ENCODE assay signal across 22 mouse cellular contexts in genomic region chr2:164007547-164007946, GRCm38 (mm10). TPM values are rescaled to one million over a fixed set of nuclear protein-coding genes. Genes with fewer than 3 reads are reported as not detected.
A peak's percentile ranks its signal among the peaks of the same experiment; 100 is the strongest.
DNase-seq lines count a peak whose midpoint lies in the region; ATAC-seq and TF ChIP-seq lines count a peak whose summit lies in the region.
"Had no signal": no experiment of that assay in that cellular context is flagged by ENCODE, and none has a peak within 500 bp of the region (broad histone marks: within the 10 kb centered on the region; RNA-seq: fewer than 3 reads in every experiment).

No protein-coding gene starts in this region.

- no peak for TF ChIP-seq CTCF in kidney, adult 2 months (conservative IDR thresholded peaks at IDR 0.05; ENCODE audit: insufficient read depth, insufficient read length, low read depth, low read length)
- TF ChIP-seq CTCF in small intestine, adult 2 months (IDR thresholded peaks at IDR 0.05; ENCODE audit: extremely low read depth, insufficient read length, insufficient replicate concordance, low read depth, low read length) = no peak

- H3K9ac ChIP-seq in forebrain, embryonic 13.5 days = no peak overlapping the region
- H3K9ac ChIP-seq in forebrain, embryonic 12.5 days = no peak overlapping the region
- H3K9ac ChIP-seq: embryonic facial prominence, embryonic 12.5 days; hindbrain, embryonic 13.5 days; kidney, embryonic 15.5 days; limb, embryonic 15.5 days; lung, embryonic 14.5 days; midbrain, embryonic 15.5 days; neural tube, embryonic 15.5 days had no signal

- H3K4me1 ChIP-seq in forebrain, embryonic 13.5 days = peaks cover 14% of the 10 kb centered on the region
- peaks cover 19% of the 10 kb centered on the region for H3K4me1 ChIP-seq in forebrain, embryonic 12.5 days
- peaks cover 30% of the 10 kb centered on the region for H3K4me1 ChIP-seq in kidney, adult 2 months (ENCODE audit: control insufficient read depth, insufficient read depth, low read length)
- peaks cover 31% of the 10 kb centered on the region for H3K4me1 ChIP-seq in small intestine, adult 2 months (ENCODE audit: control insufficient read depth, insufficient read depth, insufficient read length, low read length)

- H3K27me3 ChIP-seq in forebrain, embryonic 13.5 days = no peaks in the 10 kb centered on the region
- no peaks in the 10 kb centered on the region for H3K27me3 ChIP-seq in forebrain, embryonic 12.5 days
- H3K27me3 ChIP-seq in kidney, adult 2 months (replicated peaks; ENCODE audit: control insufficient read depth, insufficient read depth, low read length) = no peaks in the 10 kb centered on the region
- no peaks in the 10 kb centered on the region for H3K27me3 ChIP-seq in small intestine, adult 2 months (ENCODE audit: control insufficient read depth, insufficient read depth, low read length)
- H3K27me3 ChIP-seq: embryonic facial prominence, embryonic 12.5 days; hindbrain, embryonic 13.5 days; kidney, embryonic 15.5 days; limb, embryonic 15.5 days; midbrain, embryonic 15.5 days; neural tube, embryonic 15.5 days had no signal

- H3K4me2 ChIP-seq in forebrain, embryonic 13.5 days = no peak overlapping the region
- H3K4me2 ChIP-seq in forebrain, embryonic 12.5 days = no peak overlapping the region
- H3K4me2 ChIP-seq: embryonic facial prominence, embryonic 12.5 days; hindbrain, embryonic 13.5 days; kidney, embryonic 15.5 days; limb, embryonic 15.5 days; midbrain, embryonic 15.5 days; neural tube, embryonic 15.5 days had no signal

- 93% methylated on average over 8 of the region's 8 CpGs for WGBS in forebrain, embryonic 13.5 days
- 95% methylated on average over 8 of the region's 8 CpGs for WGBS in forebrain, embryonic 12.5 days
- 92% methylated on average over 8 of the region's 8 CpGs for WGBS in kidney, adult 2 months
- WGBS in small intestine, adult 2 months = 54% methylated on average over 8 of the region's 8 CpGs

- H3K9me3 ChIP-seq in forebrain, embryonic 13.5 days (replicated peaks) = no peaks in the 10 kb centered on the region
- H3K9me3 ChIP-seq in forebrain, embryonic 12.5 days = no peaks in the 10 kb centered on the region
- H3K9me3 ChIP-seq: embryonic facial prominence, embryonic 12.5 days; hindbrain, embryonic 13.5 days; kidney, embryonic 15.5 days; limb, embryonic 15.5 days; midbrain, embryonic 15.5 days; neural tube, embryonic 15.5 days had no signal

- no peak for ATAC-seq in forebrain, embryonic 13.5 days
- ATAC-seq in forebrain, embryonic 12.5 days (ENCODE audit: low FRiP score) = no peak
- ATAC-seq: midbrain, embryonic 15.5 days had no signal

- H3K36me3 ChIP-seq in forebrain, embryonic 13.5 days (ENCODE audit: poor library complexity, severe bottlenecking) = peaks cover 13% of the 10 kb centered on the region
- H3K36me3 ChIP-seq in forebrain, embryonic 12.5 days (replicated peaks) = peaks cover 13% of the 10 kb centered on the region
- H3K36me3 ChIP-seq in kidney, adult 2 months (ENCODE audit: control insufficient read depth, insufficient read depth, low read length) = no peaks in the 10 kb centered on the region; the same call in 1 of the 2 replicates
- H3K36me3 ChIP-seq in small intestine, adult 2 months (ENCODE audit: control insufficient read depth, insufficient read depth, low read length) = peaks cover 13% of the 10 kb centered on the region
- H3K36me3 ChIP-seq: midbrain, embryonic 15.5 days had no signal

- no peak for DNase-seq in kidney, adult 2 months
- no peak for DNase-seq in kidney, postnatal 10 days
- peak; percentile 5 for DNase-seq in adipocyte (ENCODE audit: low spot score)
- no peak for DNase-seq in ovary, adult 18-20 months (ENCODE audit: low spot score)
- no peak for DNase-seq in spleen, adult 18-20 months
- DNase-seq: adrenal gland, adult 8-10 months; cerebellum, adult 9-11 months; gastrocnemius, postnatal 36 days; layer of hippocampus, postnatal 36 days; right cerebral cortex, postnatal 25 days had no signal

- no peak for TF ChIP-seq POLR2A in kidney, adult 2 months (IDR thresholded peaks at IDR 0.05; ENCODE audit: low read depth, low read length)
- no peak for TF ChIP-seq POLR2A in small intestine, adult 2 months (IDR thresholded peaks at IDR 0.05; ENCODE audit: low read depth, low read length)

- H3K27ac ChIP-seq in forebrain, embryonic 13.5 days = peak overlapping the region; percentile 64
- H3K27ac ChIP-seq in forebrain, embryonic 12.5 days = no peak overlapping the region
- 0 out of 2 replicates have a peak overlapping the region, but pooled peaks have one; percentile 4 for H3K27ac ChIP-seq in kidney, adult 2 months (ENCODE audit: insufficient read depth, low read depth, low read length)
- H3K27ac ChIP-seq in small intestine, adult 2 months (ENCODE audit: insufficient read depth, low read depth, low read length) = no peak overlapping the region
- H3K27ac ChIP-seq: embryonic facial prominence, embryonic 12.5 days; hindbrain, embryonic 13.5 days; midbrain, embryonic 15.5 days; neural tube, embryonic 15.5 days had no signal

- H3K4me3 ChIP-seq in forebrain, embryonic 13.5 days = no peak overlapping the region
- H3K4me3 ChIP-seq in forebrain, embryonic 12.5 days (replicated peaks) = no peak overlapping the region
- no peak overlapping the region for H3K4me3 ChIP-seq in kidney, adult 2 months (ENCODE audit: insufficient read depth, low read depth, low read length)
- peak overlapping the region; percentile 28 for H3K4me3 ChIP-seq in small intestine, adult 2 months (ENCODE audit: low read depth, low read length)
- H3K4me3 ChIP-seq: embryonic facial prominence, embryonic 12.5 days; erythroblast, embryonic 14.5 days; hindbrain, embryonic 13.5 days; kidney, embryonic 15.5 days; limb, embryonic 15.5 days; midbrain, embryonic 15.5 days; myocyte; neural tube, embryonic 15.5 days had no signal

RNA-seq across cellular contexts. Expression of gene Ywhab, which starts 12.8 kb away (rescaled TPM):
- 361 and 370 TPM in 2 replicates for polyA plus RNA-seq in forebrain, embryonic 13.5 days (2015; fragmentation: Nextera tagmentation; extraction: Ambion mirVana)
- polyA plus RNA-seq in forebrain, embryonic 12.5 days (2016; fragmentation: Nextera tagmentation; extraction: Ambion mirVana) = 339 and 340 TPM in 2 replicates
- 46.7 and 63.9 TPM in 2 replicates for polyA plus RNA-seq in kidney, adult 2 months (2012; rRNA removed)
- polyA plus RNA-seq in small intestine, adult 2 months (2012; rRNA removed) = 12.1 and 25.8 TPM in 2 replicates

RNA-seq across cellular contexts. Expression of gene Pabpc1l, which starts 17.7 kb away (rescaled TPM):
- 1.3 and 1.4 TPM in 2 replicates for polyA plus RNA-seq in forebrain, embryonic 13.5 days (2015; fragmentation: Nextera tagmentation; extraction: Ambion mirVana)
- polyA plus RNA-seq in forebrain, embryonic 12.5 days (2016; fragmentation: Nextera tagmentation; extraction: Ambion mirVana) = 1.2 and 1.8 TPM in 2 replicates
- 3.2 and 3.7 TPM in 2 replicates for polyA plus RNA-seq in kidney, adult 2 months (2012; rRNA removed)
- polyA plus RNA-seq in small intestine, adult 2 months (2012; rRNA removed) = 0.10 and 0.18 TPM in 2 replicates

Comparison
In these comparisons a context has a peak if more than half of its experiments do, and no peak if none do; other contexts are left out.
1. H3K27ac ChIP-seq: peak in forebrain, embryonic 13.5 days (single experiment) and kidney, adult 2 months (single experiment); none in forebrain, embryonic 12.5 days (single experiment) and small intestine, adult 2 months (single experiment).